Mouse (Mus musculus) liver, adult (tissue): Measurements from ENCODE around the gene Lrrc9.

Experiments used
- GATA4 ChIP-seq: IDR thresholded peaks from 2 replicates; pipeline ENCODE4 v1.6.1; 2014; ENCODE audit warnings: mild to moderate bottlenecking, low read length; ENCODE audit not compliant: insufficient replicate concordance

Lrrc9 gene

DNA sequence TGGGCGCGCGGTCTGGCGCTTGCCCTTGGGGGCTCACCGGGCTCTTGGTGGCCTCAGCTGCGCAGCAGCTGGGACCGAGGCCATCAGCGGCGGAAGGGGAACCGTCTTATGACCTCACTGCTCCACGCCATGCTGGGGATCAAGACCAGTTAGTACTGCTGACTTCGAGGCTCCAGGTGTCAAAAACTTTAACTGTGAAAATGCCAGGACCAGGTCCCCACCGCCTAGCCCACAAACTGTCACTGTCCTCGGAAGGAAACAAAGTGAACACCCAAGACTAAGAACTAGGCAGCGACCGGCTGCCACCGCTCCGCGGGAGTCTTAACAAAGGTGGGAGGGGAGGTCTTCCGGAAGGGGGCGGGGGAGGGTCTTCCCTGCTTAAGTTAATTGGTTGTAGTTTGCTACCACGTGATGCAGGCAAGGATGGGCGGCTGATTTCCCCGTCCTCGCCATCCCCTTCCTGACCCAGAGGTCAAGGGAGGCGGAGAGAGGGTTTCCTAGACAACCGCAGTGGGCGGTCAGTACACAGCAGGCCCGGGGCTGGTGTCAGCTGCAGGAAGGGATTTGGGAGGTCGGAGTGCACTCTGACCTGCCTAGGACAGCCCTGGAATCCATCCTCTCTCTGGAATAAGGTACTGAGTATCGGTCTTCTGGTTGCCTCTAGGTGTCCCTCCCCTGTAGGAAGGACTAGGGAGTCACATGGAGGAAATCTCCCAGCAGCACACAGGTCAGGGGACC is at the start of gene Lrrc9:
TSS of gene Lrrc9 (plus strand) at position 28 of the 738 bp plus-strand sequence.
- no peak for TF ChIP-seq GATA4

DNA sequence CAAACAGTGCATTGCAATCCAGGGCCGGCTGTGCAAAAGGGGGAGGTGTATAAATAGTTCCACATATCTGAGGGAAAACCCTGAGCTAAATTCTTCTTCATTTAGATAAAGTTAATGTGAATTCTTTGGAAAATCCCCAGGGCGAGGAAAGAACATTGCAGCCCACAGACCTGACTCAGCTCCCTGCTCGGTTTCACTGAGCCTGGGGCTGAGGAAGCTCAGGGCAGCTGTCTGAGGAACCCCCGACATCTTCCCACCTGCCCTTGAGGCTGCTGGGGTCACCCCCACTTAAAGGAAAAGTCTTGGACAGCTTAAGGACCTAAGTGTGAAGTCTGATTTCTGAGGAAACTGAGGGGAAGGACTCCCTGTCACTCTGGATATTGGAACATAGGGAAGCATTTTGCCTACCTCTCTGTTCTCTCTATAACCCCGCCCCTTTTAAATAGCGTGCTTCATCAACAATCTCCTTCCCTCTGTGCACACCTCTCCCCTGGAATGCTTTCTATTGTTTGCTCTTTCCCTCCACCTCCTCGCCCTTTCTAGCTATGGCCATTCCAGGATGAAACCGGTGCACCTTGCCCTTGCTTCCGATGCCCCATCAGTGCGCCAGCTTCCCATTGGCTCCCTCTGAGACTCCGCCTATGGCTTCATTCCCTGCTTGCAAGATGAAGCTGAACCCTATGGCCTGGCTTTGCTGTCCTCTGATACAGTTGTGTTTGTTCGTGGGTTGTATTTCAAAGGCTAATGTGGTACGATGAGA is 48.4 kb upstream of the Lrrc9 start:
- TF ChIP-seq GATA4 = no peak

DNA sequence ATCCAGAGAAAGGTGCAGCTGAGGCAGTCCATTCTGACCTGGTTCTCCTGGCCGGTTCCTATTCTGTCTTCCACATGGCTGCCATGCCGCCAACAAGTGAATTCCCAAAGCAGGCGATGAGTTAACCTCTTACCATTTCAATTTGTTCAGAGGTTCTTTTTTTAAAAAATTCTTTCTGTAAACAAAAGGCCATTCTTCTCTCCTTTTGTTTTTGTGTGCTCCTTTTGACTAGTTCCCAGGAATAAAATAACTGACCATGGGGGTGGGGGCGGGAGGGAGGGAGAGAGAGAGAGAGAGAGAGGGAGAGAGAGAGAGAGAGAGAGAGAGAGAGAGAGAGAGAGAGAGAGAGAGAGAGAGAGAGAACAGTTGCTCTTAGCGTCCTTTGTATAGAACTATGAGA is 36.6 kb upstream of the Lrrc9 start:
- TF ChIP-seq GATA4 = no peak

DNA sequence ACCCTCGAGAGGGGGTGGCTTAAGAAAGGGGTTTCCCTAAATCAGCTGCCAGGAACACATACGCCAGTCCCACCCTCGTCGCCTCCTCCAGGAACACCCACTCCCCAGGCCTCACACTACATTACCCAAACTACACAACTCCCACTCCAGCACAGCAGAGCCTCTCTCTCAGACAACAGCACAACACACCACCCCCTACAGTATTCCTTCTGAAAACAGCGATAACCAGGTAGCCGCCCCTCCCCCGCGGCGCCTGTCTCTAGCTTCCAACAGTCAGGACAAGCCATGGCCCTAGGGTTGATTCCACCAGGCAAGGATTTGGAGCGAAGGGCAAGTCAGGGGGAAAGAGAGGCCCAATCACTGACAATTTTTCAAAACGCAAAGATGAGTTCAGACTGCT is 34.5 kb upstream of the Lrrc9 start:
- TF ChIP-seq GATA4 = no peak

DNA sequence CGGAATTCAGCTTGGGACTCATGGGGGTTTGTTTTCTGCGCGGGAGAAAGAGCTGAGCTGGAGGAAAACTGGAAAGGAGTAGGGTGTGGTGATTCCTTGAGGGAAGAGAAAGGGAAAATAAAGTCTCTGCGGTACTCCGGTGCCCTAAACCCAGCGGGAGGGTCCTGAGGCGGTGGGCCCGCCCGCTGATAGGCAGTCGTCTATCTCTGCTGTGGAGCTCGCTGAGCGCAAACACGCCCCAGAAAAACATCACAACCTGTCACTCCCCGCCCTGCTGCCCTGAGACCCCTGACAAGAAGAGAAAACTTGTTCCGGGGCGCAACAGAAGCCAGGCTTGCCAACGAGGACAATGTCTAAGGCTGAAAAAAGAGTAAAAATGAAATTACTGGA is 34.0 kb upstream of the Lrrc9 start:
- TF ChIP-seq GATA4 = no peak

DNA sequence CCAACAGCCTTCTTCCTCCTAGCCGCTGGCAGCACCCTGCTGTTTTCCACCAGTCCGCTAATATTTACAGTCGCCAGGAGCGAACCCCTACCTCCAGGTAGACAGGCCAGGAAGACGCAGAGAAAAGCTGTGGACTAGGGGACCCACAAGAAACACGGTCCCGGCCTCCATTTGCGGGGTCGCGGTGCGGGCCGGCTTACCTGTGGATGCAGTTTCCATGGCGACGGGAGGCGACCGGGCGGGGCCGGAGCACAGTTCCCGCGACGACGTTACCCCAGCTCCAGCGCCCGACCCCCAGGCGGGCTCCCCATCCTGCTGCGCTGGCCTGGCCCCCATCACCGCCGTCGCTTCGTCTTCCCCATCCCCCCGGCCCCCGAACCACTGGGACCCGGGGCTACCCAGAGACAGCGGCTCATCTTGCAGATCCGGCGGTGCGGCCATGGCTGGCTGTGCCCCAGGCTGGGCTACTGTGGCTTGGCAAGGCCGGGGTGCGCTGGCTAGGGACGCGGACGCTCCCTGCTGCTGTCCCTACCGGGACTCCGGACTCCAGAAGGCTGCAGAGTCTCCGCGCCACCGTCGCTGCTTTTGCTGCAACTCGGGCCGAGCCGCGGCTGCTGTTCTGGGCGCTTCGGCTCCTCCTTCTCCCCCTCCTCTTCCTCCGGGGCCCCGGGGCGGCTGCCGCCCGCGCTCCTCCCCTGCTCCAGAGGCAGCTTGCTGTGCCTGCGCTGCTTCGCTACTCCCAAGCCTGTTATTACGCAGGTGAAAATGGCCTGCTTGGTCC is 33.4 kb upstream of the Lrrc9 start:
- TF ChIP-seq GATA4 = no peak

DNA sequence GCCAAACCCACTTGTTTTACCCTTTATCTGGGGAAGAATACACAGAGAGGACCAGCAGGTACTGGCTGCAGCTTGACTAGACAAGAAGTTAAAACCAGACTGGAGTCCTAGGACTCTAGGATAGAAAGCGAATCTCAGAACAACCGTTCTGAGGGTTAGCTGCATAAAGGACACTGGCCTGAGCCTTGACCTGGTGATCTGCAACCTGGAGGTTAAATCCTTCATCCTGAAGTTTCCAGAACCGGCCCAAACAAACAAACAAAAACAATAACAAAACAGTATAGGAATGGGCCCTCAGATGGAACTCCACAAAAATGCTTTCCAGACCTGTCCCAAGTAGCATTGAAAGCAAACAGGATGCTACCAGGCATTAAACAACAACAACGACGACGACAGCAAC is 32.7 kb upstream of the Lrrc9 start, which contains the start of gene Rtn1:
TSS of gene Rtn1 (minus strand) at position 101 of the 400 bp plus-strand sequence.
- no peak for TF ChIP-seq GATA4

DNA sequence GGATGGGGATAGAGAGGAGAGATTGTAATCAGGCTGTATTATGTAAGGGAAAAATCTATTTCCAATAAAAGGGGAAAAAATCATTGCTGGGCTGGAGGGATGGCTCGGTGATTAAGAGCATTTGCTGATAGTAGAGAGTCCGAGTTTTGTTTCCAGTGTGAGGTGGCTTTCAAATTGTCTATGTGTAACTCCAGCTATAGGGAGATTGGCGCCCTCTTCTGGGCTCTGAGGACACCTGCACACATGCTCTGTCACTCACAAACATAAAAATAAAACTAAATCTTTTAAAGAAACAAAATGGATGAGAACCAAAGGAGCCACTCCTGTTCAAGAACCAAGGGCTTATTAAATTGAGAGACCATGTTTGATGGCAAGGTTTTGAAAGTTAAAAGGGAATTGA is 23.9 kb upstream of the Lrrc9 start:
- TF ChIP-seq GATA4 = no peak

DNA sequence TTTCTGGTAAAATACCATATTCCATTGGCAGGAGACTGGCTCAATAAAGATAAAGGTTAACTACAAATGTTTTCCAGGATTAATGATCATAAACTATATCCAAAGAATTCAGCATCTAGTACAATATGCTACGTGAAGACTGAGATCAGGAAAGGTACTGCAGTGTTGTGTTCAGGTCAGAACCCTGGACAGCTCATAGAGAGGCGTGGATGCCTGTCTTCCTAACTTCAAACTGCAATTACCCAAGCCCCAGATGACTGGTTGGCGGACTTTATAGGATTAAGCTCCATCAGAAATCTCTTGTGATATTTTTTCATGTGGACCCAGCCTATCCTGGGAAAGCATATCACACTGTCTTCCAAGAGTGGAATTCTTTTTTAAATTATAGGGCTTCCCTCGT is 19.0 kb upstream of the Lrrc9 start:
- TF ChIP-seq GATA4 = no peak

DNA sequence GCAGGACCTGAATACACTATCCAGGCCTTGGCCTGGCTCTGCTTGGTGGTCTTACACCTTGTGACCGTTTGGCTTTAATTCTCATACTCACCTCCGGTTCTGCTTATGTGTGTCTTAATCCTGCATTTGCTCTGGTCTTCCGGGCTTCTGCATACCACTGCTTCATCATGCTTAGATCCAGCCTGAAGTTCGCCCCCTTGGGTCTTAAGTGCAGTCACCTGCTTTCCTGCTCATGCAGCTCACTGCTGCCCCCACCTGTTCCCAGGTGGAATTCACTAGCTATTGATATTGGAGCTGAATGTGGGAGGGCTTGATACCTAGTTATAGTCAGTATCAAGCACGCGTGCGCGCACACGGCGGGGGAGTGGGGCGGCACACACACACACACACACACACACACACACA is 13.9 kb upstream of the Lrrc9 start:
- no peak for TF ChIP-seq GATA4

DNA sequence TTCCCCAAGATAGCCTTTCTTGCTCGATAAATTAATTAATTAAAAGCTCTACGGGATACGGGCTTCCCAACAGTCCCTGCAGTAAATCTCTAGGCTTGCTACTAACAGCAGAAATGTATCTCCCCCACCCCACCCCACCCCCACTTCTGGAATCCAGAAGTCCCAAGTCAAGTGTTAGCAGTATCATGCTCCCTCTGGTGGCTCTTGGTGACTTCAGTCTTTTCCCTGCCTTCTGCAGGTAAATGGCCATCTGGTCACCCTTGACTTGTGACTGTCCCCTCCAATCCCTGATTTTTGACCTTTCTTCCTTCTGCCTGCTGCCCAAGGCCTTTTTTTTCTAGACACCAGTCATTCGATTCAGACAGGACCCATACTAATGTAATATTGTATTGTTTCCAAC is 9.5 kb upstream of the Lrrc9 start:
- TF ChIP-seq GATA4 = no peak

DNA sequence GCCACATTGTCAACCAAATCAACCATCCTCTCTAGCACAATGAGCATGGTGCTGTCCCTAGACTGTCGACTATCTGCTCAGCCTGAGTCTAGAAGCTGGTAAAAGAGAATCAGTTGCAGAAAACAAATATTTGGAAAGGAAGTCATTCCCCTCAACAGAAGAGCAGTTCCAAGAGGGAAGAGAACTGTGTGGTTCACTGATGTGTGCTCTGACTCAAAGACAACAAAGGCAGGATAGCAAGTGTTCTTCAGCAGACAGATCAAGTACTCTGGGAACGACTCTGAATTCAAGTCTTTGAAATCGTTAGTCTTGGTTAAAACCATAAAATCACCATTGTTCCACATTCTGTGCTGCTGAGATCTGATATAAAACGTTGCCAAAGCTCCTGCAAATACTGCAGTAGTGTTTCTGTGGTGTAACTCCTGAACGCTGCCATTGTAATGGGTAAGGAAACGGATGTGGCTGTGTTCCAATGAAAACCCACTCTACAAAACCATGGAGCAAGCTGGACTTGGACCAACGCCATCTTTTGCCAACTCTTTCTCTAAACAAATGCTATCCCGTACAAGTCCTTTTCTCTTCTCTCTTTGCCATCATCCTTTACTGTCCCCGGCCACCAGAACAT is 8.3 kb upstream of the Lrrc9 start:
- no peak for TF ChIP-seq GATA4

DNA sequence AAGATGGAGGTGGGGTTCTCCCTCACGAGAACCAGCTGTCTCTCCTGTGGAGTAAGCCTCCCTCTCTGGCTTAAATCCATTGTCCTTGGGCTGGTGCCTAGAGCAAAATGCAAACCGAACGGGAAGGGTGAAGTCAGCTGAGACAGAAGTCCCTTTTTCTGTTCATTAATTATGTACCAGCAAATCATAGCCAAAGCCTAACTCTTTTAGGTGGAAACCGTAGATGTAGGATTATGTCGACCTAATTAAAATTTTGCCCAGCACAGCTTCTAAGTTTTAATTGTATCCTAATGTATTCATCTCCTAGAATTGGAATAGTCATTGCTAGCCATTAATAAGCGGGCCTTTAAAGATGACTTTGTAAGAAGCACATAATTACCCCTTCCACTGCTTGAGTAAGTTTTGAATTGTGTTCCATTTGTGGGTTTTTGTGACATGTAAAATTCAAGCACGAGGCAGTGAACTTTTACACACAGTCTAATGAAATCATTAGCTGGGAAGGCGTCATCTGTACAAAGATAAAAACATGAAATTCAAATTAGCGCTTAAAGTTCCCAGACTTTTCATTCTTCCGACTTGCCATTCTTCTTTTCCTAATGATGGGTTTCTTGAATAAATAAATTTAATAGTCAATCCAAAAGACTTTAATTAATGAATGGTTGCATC is 3.9 kb upstream of the Lrrc9 start:
- TF ChIP-seq GATA4 = no peak

DNA sequence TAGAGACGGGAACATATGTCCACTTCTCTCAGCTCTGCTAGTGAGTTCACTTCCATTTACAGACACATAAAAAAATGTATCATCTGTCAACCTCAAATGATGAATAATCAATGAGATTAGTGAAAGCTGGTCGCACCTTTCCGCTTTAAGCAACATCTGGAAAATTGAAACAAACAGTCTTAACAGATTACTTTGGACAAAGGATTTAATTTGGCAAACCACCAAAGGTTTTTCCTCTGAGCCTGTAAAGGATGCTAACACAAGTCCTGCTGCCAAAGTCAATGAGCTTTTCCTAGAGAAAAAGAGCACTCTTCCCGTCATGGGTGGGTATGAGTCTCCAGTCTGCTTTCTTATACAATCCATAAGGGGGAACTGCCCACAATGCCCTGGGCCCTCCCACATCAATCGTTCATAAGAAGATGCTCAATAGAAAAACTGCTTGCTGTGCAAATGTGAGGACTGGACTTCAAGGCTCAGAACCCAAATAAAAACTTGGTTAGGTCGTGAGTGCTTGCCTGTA is 2.6 kb upstream of the Lrrc9 start:
- TF ChIP-seq GATA4 = no peak

DNA sequence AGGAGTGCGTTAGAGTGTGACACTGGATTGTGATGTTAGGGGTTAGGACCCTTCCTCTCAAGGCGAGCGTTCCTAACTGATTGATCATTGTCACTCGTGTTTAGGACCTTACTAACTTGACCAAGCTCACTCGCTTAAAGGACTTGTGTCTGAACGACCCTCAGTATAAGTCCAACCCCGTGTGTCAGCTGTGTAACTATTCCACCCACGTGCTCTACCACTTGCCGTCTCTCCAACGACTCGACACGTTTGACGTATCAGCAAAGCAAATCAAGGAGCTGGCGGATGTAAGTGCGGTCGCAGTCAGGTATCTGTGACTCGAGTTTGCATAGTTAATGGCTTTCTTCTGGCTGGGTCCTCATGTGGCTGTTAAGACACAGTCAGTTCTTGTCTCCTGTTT is 12.3 kb downstream of the Lrrc9 start:
- TF ChIP-seq GATA4 = no peak
